Mouse (Mus musculus) stomach, postnatal 0 days (tissue): ENCODE measurements around the gene Atad3a.

Source experiments
- CTCF ChIP-seq: IDR thresholded peaks from 2 replicates; pipeline ENCODE4 v1.5.1; 2016; ENCODE audit warnings: antibody characterized with exemption, low read depth, mild to moderate bottlenecking, moderate library complexity
- EP300 ChIP-seq: optimal IDR thresholded peaks from 2 replicates; pipeline ENCODE3; 2016; ENCODE audit warnings: antibody characterized with exemption

DNA sequence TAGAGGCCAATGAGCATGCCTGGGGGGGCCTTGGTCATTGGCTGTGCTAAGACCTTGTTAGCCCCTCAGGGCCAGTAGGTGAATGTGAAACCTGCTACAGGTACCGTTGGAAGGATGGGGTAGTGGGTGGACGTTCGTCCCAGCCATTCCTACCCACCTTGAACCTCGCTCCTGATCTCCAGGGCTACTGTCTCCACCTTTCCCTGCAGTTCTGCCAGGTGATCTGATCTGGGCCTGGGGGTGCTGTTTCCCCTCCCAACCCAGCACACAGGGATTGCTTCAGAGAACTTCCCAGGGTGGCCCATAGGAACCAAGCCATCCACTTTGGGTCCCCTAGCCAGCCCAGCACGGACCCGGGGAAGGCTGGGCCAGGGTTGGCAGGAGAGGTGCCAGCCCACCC, 21.7 kb downstream of the Atad3a start:
- no peak for TF ChIP-seq EP300
- TF ChIP-seq CTCF, result no peak
